Mouse (Mus musculus): ENCODE measurements at regions not wholly inside any gene's neighbourhood (a gene's known extent, or its start where the extent isn't known, plus 50 kb on each side); places are given as distances from the start of the nearest gene placed in this dataset.
"Not testable (repeated sequence)": the region's sequence is repeated elsewhere in the genome, so short reads cannot be mapped to it uniquely, and the experiment has no call there.

- DNase-seq (ENCODE audit: low read depth, low spot score): no peak
These were observed 396.5 kb upstream of the Kcnh7 start for GRCm38 (mm10) chr2:63580489-63581139.

DNA sequence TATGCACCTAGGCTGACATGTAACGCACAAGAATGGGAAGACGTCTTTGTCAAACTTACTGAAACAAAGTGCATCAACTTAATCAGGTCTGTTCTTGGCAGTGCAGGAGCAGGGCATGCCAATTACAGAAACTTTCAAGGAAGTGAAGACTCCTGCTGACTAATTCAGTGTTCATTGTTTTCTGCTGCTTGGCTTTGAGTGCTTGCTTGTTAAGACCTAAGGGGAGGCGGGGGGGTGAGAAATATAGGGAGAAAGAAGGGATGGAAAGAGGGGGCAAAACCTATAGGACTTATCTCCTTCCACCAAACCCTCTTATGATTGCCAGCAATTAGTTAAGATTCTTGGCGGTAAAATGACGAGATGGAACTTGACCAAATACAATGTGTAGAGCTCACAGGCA lies 391.1 kb upstream of the Kcnh7 start:
- DNase-seq (ENCODE audit: low read depth, low spot score): no peak

GRCm38 (mm10) chr2:63574008-63574703 lies 390.1 kb upstream of the Kcnh7 start:
- DNase-seq (ENCODE audit: low read depth, low spot score): peak; percentile 27

DNA sequence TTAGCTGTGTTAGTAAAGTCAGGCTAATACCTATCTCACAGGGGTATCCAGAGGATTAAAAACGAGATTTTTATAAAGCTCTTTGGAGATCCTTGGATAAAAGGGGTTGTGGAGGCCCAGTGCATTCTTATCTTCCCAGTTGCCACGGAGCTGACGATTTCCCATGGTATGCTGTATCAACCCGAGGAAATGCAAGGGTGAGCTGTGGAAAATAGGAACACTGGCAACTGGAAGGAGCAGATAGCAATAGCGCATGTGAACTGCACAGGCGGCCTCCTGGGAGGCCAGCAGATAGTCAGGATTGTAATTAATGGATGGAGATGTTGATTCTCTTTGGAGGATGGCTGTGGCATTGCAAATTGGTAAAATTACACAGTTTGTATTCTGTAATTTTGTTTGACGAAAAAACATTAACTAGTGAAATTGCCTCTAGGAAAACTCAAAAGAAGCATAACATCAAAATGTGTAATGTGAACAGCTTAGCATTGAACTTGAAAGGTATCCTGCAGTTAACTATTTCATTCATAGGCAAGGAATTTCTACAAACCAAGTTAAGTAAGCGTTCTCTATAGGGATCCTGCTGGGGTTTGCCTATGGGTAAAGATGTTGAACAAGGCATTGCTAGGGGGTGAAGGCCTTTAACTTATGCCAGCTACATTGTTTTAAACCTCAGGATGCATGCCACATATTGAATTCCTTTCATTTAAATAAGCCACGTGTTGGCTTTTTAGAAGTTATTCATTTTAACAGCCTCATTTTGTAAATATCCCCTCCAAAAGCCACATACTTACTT lies 389.1 kb upstream of the Kcnh7 start:
- no peak for DNase-seq (ENCODE audit: low read depth, low spot score)

DNA sequence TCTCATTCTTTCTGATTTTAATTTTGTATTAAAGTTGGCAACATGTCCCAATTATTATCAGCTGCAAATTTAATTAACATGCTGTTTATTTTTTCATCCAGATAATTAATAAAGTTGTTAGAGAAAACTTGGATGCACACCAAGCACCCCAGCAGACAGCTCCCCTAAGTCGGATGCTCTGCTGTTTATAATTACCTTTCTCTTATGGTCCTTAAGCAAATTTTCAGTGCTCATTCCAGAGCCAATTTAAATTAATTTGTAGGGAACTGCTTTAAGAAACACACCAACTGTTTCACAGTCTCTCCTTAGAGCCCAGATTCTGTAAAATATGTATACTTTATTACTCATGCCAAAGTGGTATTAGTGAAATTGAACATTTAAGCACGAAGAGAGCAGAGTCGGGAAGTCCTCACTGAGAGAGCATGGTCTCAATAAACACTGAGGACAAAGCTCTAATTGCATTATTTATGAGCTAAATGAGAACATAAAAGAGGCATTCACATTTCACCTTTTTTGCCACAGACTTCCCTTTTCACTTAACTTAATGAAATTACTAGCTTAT lies 372.9 kb upstream of the Kcnh7 start:
- DNase-seq (ENCODE audit: low read depth, low spot score): no peak

GRCm38 (mm10) chr2:63541836-63542235 lies 357.7 kb upstream of the Kcnh7 start:
- not testable (repeated sequence) for DNase-seq (ENCODE audit: low read depth, low spot score)

DNA sequence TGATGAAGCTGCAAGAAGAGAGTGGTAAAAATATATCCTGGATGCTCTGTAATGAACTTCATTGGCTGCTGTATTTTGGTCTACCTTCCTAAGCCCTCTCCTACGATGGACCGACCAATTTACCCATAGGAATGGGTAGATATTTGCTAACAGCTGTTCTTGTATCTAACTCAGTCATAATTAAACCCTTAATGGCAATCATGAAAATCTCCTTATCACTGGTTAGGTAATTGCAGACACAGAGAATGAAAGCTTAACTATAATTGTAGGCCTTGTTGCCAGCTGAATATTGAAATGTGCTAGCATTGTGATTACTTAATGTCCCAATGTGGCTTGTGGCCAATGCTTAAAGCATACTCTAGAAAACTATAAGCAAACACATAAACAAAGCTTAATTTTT lies 334.4 kb upstream of the Kcnh7 start:
- no peak for DNase-seq (ENCODE audit: low read depth, low spot score)

GRCm38 (mm10) chr2:63513554-63514226 lies 329.6 kb upstream of the Kcnh7 start:
- peak; percentile 30 for DNase-seq (ENCODE audit: low read depth, low spot score)

- DNase-seq (ENCODE audit: low read depth, low spot score): peak; percentile 12
These were observed 319.9 kb upstream of the Kcnh7 start for GRCm38 (mm10) chr2:63503939-63504338.

DNA sequence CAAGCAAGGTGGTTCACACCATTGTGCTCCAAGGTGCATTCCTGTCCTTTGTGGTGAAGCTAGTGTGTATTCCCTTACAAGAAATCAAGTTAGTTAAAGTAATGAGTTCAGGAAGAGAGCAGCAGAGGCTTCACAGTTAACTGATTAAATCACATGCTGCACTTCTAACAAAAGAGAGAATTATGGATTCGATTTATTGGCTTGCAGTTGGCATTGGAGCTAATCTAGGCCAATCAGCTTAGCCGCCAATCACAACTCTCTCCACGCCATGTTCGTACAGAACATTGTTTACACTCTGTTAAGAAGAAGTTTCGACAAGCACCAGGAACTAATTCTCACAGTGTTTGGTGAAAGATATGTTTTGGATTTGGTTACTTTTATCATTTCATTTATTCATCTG lies 292.3 kb upstream of the Kcnh7 start:
- DNase-seq (ENCODE audit: low read depth, low spot score): no peak

DNA sequence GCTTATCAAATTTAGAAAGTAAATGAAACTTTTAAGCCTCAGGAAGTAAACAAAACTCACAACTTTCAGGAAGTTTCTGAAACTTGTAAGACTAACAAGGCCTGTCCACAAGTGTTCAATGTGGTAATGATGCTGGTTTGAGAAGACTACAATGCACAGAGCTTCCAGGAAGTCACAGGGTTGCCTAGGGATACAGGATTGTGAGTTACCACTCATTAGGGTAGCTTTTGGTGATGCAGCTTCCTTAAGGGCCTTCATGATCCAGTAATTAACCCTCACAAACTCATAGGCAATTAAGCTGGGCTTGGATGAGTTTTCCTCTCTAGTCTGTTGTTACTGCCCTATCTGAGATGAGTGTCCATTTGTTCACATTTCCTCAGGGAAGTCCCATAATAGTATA lies 291.2 kb upstream of the Kcnh7 start:
- no peak for DNase-seq (ENCODE audit: low read depth, low spot score)

GRCm38 (mm10) chr2:63473699-63474098 lies 289.6 kb upstream of the Kcnh7 start:
- DNase-seq (ENCODE audit: low read depth, low spot score): peak; percentile 58

DNA sequence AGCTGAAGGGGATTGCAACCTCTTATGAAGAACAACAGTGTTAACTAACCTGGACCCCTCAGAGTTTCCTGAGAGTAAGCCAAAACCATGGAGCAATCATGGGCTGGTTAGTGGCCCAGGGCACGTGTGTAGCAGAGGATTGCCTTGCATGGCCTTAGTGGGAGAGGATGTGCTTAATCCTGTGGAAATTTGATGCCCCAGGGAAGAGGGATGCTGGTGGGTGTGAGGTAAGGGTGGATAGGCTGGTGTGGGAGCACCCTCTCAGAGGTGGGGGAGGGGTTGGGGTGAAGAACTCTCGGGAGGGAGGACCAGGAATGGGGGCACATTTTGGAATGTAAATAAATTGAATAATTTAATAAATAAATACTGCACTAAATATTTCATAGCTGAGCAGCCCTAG lies 288.2 kb upstream of the Kcnh7 start:
- DNase-seq (ENCODE audit: low read depth, low spot score): no peak

GRCm38 (mm10) chr2:63459112-63459511 lies 275.0 kb upstream of the Kcnh7 start:
- DNase-seq (ENCODE audit: low read depth, low spot score): no peak

- no peak for DNase-seq (ENCODE audit: low read depth, low spot score)
These were observed 270.4 kb upstream of the Kcnh7 start for GRCm38 (mm10) chr2:63454263-63455011.

- DNase-seq (ENCODE audit: low read depth, low spot score): no peak
These were observed 268.8 kb upstream of the Kcnh7 start for GRCm38 (mm10) chr2:63452891-63453290.

DNA sequence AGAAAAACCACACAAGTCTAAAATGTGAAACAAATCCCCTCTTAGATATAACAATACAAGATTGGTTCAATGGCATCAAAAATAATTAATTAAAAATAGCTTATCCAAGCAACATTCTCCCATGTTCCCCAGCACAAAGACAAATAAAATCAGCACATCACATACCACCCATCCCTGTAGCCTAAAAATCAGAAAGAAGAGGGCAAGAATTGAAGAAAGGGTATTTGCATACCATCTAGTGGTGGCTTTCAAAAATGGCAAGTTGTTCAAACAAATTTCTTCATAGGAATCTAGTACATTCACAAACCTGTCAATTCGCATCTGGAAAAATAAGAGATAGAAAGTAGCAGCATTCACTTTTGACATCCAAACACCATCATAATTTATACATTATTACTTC lies 268.1 kb upstream of the Kcnh7 start:
- no peak for DNase-seq (ENCODE audit: low read depth, low spot score)

DNA sequence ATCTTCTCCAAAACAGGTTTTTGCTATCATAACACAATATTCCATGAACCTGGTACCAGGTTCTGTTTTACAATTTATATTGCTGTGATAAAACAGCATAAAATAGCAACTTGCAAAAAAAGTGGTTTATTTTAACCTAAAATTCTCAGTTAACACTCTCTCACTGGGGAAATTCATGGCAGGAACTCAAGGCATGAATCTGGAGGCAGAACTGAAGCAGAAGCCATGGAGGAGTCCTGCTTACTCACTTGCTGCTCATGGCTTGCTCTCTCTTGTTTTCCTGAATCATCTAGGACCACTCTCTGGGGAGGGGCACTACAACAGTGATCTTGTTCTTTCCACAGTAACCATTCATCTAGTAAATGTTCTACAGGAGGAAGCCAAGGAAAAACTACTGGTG lies 250.2 kb upstream of the Kcnh7 start:
- DNase-seq (ENCODE audit: low read depth, low spot score): no peak

DNA sequence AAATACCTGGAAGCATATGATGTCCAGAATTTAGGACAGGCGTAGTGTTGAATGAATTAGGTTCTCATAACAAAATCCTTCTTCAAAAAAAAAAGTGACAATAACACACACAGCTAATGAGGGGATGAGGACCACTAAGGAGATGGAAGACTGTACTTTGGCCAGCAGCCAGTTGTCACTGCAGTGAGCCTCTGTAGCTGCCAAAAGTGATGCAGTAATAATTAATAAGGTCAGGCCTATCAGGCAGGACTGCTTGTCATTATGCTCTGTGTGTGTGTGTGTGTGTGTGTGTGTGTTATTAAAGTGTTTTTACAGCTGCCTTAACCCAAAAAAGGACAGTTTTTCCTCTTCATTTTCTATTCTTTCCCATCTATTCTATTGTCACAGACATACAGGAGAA lies 221.3 kb upstream of the Kcnh7 start:
- no peak for DNase-seq (ENCODE audit: low read depth, low spot score)

Data from forelimb bud, embryonic 11.5 days (tissue).